In genomic region chr19:29944426-29944825, GRCm38 (mm10) we compare ENCODE assay signal across 49 mouse cellular contexts. TPM values are rescaled to one million over a fixed set of nuclear protein-coding genes. Genes with fewer than 3 reads are reported as not detected.
"Had no signal": no experiment of that assay in that cellular context is flagged by ENCODE, and none has a peak within 500 bp of the region (broad histone marks: within the 10 kb centered on the region; RNA-seq: fewer than 3 reads in every experiment).

No protein-coding gene starts in this region.

- H3K36me3 ChIP-seq: heart, embryonic 12.5 days; heart, embryonic 13.5 days; heart, embryonic 15.5 days; hindbrain, embryonic 10.5 days; hindbrain, embryonic 12.5 days; hindbrain, embryonic 13.5 days; hindbrain, embryonic 15.5 days; intestine, embryonic 15.5 days; kidney, embryonic 15.5 days had no signal

- H3K27me3 ChIP-seq: heart, embryonic 12.5 days; heart, embryonic 13.5 days; heart, embryonic 15.5 days; hindbrain, embryonic 12.5 days; hindbrain, embryonic 15.5 days; intestine, embryonic 15.5 days; kidney, embryonic 15.5 days had no signal

- H3K4me2 ChIP-seq: heart, embryonic 12.5 days; heart, embryonic 13.5 days; heart, embryonic 15.5 days; hindbrain, embryonic 12.5 days; hindbrain, embryonic 13.5 days; hindbrain, embryonic 14.5 days; hindbrain, embryonic 15.5 days; intestine, embryonic 15.5 days; kidney, embryonic 15.5 days had no signal

- H3K9me3 ChIP-seq: heart, embryonic 12.5 days; heart, embryonic 13.5 days; heart, embryonic 15.5 days; hindbrain, embryonic 10.5 days; hindbrain, embryonic 12.5 days; hindbrain, embryonic 13.5 days; hindbrain, embryonic 15.5 days; intestine, embryonic 15.5 days; kidney, embryonic 15.5 days had no signal

- DNase-seq: heart, postnatal 10 days; heart, postnatal 14 days; heart, postnatal 4 days; kidney, adult 11 months; kidney, adult 18-20 months; kidney, adult 8-10 months; kidney, adult 9 months; kidney, postnatal 10 days; kidney, postnatal 14 days; kidney, postnatal 25 days; kidney, postnatal 36 days; kidney, postnatal 4 days; layer of hippocampus, adult 9-11 months; layer of hippocampus, postnatal 36 days had no signal

- H3K27ac ChIP-seq: heart, embryonic 13.5 days; heart, embryonic 15.5 days; hindbrain, embryonic 10.5 days; hindbrain, embryonic 12.5 days; hindbrain, embryonic 13.5 days; hindbrain, embryonic 14.5 days; hindbrain, embryonic 15.5 days; hindbrain, postnatal 0 days; intestine, embryonic 15.5 days; kidney, embryonic 15.5 days; kidney, postnatal 0 days; layer of hippocampus, adult 2 months; left cerebral cortex, adult 2 months had no signal

- H3K9ac ChIP-seq: heart, embryonic 12.5 days; heart, embryonic 13.5 days; heart, embryonic 15.5 days; hindbrain, embryonic 12.5 days; hindbrain, embryonic 13.5 days; hindbrain, embryonic 14.5 days; hindbrain, embryonic 15.5 days; intestine, embryonic 15.5 days; kidney, embryonic 15.5 days had no signal

- ATAC-seq: hindbrain, embryonic 16.5 days; hindbrain, postnatal 0 days; inflammation-experienced regulatory T-cells, adult 6 months; intestine, embryonic 15.5 days; intestine, embryonic 16.5 days; intestine, postnatal 0 days had no signal

- H3K4me3 ChIP-seq: heart, embryonic 12.5 days; heart, embryonic 13.5 days; heart, embryonic 15.5 days; hindbrain, embryonic 10.5 days; hindbrain, embryonic 12.5 days; hindbrain, embryonic 13.5 days; hindbrain, embryonic 15.5 days; intestine, embryonic 15.5 days; kidney, embryonic 15.5 days; layer of hippocampus, adult 2 months; left cerebral cortex, adult 2 months had no signal

RNA-seq across cellular contexts. Expression of gene Il33, which starts 19.5 kb away (rescaled TPM):
- total RNA-seq: hematopoietic stem cell, adult 5-6 weeks had no signal

RNA-seq across cellular contexts. Expression of gene Trpd52l3, which starts 59.2 kb away (rescaled TPM):
- total RNA-seq: heart, adult 8-10 months; heart, postnatal 10 days; heart, postnatal 14 days; heart, postnatal 25 days; heart, postnatal 4 days; hematopoietic stem cell, adult 5-6 weeks; hindbrain, postnatal 0 days; layer of hippocampus, adult 18-20 months; layer of hippocampus, adult 2 months; layer of hippocampus, adult 8-10 months; layer of hippocampus, postnatal 10 days; layer of hippocampus, postnatal 14 days; layer of hippocampus, postnatal 25 days; layer of hippocampus, postnatal 36 days; left cerebral cortex, adult 18-20 months; left cerebral cortex, adult 2 months; left cerebral cortex, adult 8-10 months had no signal
- polyA plus RNA-seq: heart, embryonic 12.5 days; heart, embryonic 13.5 days; heart, embryonic 14.5 days; heart, embryonic 15.5 days; heart, embryonic 16.5 days; heart, postnatal 0 days; hindbrain, embryonic 10.5 days; hindbrain, embryonic 11.5 days; hindbrain, embryonic 12.5 days; hindbrain, embryonic 13.5 days; hindbrain, embryonic 14.5 days; hindbrain, embryonic 15.5 days; hindbrain, embryonic 16.5 days; hindbrain, postnatal 0 days; inflammation-experienced regulatory T-cells, adult 6 months; intestine, embryonic 14.5 days; intestine, embryonic 15.5 days; intestine, embryonic 16.5 days; intestine, postnatal 0 days; kidney, adult 2 months; kidney, embryonic 15.5 days; kidney, postnatal 0 days; large intestine, adult 2 months had no signal
